Mouse (Mus musculus): ENCODE measurements around the gene Jak3.
"Not testable (repeated sequence)": the region's sequence is repeated elsewhere in the genome, so short reads cannot be mapped to it uniquely, and the experiment has no call there.

Gene Jak3

DNA sequence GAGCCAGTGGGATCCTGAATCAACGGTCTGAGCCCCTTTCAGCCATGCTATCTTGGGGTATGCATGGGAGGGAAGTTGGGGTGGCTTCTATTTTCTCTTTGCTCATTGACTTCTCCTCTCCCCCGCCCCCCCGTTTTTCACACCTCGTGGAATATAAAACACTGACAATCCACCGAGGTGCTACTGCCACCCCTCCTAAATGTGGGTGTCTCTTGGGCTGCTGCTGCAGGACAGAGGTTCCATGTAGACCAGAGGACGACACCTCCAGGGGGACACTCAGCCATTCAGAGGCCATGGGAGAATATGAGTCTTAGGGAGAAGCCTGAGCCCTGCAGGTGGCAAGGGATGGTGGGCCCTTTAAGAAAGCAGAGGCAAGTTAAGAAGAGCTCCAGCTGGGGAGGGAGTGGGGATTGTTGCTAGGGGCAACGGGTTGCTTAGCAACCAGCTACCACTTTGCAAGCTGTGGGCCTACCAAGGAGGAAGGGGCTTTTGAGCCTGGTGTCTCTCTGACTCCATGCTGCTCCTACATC is 43.9 kb downstream of the Jak3 start:
- peak; percentile 86 for DNase-seq (ENCODE audit: low read depth, low spot score)

DNA sequence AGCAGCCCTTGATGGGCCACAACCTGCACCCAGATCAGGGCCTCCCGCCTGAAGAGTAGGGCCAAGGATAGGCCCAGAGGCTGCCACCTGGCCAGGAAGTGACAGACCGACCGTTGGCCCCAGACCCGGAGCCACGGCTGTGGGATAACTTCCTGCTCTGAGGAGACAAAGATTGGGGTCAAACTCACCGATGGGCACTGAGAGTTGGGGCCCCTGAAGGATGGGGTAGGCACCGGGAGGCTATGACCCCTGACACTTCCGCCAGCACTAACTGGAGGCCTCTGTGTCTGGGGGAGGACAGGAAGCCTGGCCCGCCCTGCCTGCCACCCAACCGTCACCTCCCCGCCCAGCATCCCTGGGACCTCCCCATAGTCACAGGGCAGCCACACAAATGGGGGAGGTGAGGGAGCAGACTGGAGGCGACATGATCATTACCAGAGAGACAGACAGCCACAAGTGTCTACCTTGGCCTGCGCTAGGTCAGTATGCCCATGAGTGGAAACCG is 47.0 kb downstream of the Jak3 start:
- no peak for DNase-seq (ENCODE audit: low read depth, low spot score)

DNA sequence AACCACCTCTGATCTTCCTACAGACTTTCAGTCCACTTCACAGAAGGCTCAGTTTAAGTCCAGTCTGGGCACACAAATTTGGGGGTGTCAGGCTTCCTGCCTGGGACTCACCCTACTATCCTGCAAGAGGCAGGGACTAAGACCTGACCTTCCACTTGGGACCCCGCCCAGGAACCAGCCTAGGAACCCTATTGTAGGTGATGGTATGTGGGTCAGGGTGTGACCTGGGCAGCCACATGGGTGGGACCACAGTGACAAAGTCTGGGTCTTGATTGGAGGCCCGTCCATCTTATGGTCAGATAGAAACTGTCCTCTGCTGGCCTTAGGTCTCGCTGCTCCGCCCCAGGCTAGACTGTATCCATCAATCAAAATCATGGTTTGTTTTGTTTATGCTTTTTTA is 48.3 kb downstream of the Jak3 start:
- DNase-seq (ENCODE audit: low read depth, low spot score) = no peak

DNA sequence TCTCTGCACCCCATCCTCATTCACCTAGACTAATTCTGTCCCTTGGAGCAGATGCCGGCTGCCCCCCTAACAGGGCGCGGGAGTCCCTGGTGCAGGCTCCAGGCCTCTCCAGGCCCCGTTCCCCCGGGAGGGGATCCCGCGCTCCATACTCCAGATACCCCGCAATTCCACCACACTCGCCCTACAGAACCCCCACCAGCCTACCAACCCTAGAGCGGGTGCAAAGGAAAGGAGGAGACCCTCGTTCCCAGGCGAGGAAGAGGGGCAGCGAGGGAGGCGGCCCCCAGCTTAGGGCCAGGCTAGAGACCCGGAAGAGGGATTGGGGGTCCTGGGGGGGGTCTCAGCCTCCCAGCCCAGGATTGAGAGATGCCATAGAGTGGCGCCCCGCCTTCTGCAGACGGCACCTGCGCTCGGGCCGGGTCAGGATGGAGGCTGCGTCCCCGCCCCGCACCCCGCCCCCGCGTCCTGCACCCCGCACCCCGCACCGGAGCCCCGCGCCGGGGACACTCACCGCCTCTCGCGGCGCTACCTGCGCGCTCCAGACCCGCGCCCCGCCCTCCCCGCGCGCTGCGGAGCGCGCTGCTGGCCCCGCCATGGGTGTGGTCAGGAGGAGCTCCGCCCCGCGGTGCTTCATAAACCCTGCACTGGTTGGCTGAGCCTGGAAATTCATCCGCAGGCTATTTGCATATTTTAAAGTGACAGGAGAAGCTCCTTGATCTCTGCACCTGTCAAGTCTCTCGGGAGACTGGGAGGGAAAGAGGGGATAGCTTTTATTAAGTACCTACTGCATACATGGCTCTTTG is 49.2 kb downstream of the Jak3 start, which contains the start of gene Fcho1:
Gene Fcho1 (minus strand): TSS at position 595 of the 803 bp plus-strand sequence.
- DNase-seq (ENCODE audit: low read depth, low spot score) = peak; percentile 77

DNA sequence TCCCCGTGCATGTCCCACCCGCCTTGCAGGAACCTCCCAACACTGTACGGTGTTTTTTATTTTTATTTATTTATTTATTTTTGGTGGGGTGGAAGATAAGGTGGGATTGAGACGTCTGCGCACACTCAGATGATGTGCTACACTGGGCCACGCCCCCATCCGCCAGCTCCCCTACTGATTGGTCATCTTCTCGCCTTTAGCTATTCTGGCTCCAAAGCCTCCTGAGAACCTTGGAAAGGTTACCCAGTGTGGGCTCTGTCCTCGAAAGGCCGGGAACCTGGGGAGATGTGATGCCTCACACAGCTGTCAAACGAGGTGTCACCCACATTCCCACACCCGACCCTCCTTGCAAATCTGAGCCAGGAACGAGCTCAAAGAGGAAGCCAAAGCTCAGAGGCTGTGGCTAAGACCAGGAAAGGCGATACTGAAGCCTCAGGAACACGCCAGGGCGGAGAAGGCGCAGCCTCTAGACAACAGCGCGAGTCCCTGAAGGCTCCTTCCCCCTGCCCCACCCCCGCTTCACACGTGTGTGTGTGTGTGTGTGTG is 52.2 kb downstream of the Jak3 start:
- no peak for DNase-seq (ENCODE audit: low read depth, low spot score)

DNA sequence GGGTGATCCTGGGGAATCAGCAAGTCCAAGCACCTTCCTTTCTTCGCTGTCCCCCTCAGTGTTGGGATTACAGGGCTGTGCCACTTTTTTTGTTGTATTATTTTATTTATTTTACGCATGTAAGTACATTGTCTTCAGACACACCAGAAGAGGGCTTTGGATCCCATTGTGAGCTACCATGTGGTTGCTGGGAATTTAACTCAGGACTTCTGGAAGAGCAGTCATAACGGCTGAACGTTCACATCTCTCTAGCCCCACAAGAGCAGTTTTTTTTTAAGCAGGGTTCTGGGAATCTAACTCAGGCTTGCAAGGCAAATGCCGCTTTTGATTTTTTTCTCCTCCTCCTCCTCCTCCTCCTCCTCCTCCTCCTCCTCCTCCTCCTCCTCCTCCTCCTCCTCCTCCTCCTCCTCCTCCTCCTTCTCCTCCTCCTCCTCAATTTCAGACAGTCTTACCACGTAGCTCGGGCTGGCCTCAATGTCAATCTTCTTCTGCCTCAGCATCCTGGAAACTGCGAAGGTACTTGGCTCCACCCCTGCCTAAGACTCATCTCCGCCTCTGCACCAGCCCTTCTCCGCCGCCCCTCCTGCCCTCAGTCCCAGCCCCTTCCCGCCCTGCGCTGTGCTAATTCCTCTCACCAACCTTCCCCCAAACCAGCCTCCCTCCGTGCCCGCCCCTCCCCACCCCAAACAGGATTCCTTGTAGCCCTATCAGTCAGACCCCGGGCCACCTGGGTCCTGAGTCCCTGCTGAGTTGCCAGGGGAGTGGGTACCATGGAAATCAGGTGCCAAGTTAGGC is 52.9 kb downstream of the Jak3 start:
- no peak for DNase-seq (ENCODE audit: low read depth, low spot score)

DNA sequence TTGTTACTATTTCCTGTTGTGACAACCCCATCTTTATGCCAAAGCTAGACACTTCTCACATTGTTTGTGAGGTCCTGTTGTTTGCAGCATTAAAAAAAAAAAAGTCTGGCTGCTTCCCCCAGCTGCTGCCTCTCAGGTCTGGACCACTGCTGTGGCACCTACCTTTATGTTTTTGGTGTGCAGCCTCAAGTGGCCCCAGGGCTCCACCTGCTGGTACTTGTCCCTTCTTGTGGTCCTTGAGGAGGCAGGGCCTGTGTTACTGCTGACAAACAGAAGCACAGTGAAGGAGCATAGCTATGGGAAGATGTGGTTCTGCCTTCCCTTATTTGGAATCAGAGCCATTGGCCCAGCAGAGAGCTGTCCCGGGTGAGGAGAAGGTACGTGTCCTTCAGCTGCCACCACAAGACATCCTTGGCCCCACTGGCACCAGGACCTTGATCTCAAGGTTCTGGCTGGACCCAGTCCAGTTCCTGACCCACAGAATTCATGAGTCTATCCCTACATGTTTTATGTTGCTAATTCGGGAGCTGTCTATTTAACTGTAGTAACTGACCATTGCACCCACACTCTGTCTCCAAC is 55.6 kb downstream of the Jak3 start:
- DNase-seq (ENCODE audit: low read depth, low spot score) = no peak

DNA sequence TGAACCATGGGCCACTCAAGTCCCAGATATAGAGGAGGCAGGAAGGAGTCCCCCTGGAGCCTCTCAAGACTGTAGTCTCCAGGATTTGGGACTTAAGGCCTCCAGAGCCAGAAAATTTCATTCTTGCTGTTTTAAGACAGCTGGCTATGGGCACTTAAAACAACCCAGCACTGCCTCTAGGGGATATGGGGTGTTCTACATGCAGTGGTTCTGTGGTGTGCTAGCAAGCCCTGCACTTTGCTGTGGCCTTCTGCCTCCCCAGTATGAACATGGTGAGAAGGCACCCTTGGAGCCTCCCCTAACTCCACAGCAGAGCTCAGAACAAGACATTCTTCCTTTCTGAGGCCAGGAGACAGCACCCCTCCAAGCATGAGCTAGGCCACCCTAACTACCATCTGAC is 62.2 kb downstream of the Jak3 start:
- DNase-seq (ENCODE audit: low read depth, low spot score) = not testable (repeated sequence)

Data from forelimb bud, embryonic 11.5 days (tissue).